Mouse (Mus musculus): Measurements from ENCODE around the gene Cdh18. TPM values are rescaled to one million over a fixed set of nuclear protein-coding genes. Genes with fewer than 3 reads are reported as not detected.
"Not testable (repeated sequence)": the region's sequence is repeated elsewhere in the genome, so short reads cannot be mapped to it uniquely, and the experiment has no call there.

The Cdh18 gene
- not detected in 2 replicates for total RNA-seq (2017)

- ATAC-seq (replicated peaks in 1 of 2; ENCODE audit: insufficient read depth in 1 of 2, low FRiP score in 2 of 2, low TSS enrichment in 1 of 2, low read depth in 1 of 2, poor library complexity in 2 of 2, severe bottlenecking in 2 of 2) = no peak
These were observed at the start of gene Cdh18 for GRCm38 (mm10) chr15:22548711-22549271. Gene Cdh18, plus strand, starts transcription at chr15:22549022.

- ATAC-seq (replicated peaks in 1 of 2; ENCODE audit: insufficient read depth in 1 of 2, low FRiP score in 2 of 2, low TSS enrichment in 1 of 2, low read depth in 1 of 2, poor library complexity in 2 of 2, severe bottlenecking in 2 of 2) = no peak
These were observed 37.6 kb upstream of the Cdh18 start for GRCm38 (mm10) chr15:22511271-22511670.

- ATAC-seq (replicated peaks in 1 of 2; ENCODE audit: insufficient read depth in 1 of 2, low FRiP score in 2 of 2, low TSS enrichment in 1 of 2, low read depth in 1 of 2, poor library complexity in 2 of 2, severe bottlenecking in 2 of 2) = no peak
These were observed 13.0 kb upstream of the Cdh18 start for GRCm38 (mm10) chr15:22535828-22536227.

GRCm38 (mm10) chr15:22577974-22578616 is 29.3 kb downstream of the Cdh18 start:
- ATAC-seq (replicated peaks in 1 of 2; ENCODE audit: insufficient read depth in 1 of 2, low FRiP score in 2 of 2, low TSS enrichment in 1 of 2, low read depth in 1 of 2, poor library complexity in 2 of 2, severe bottlenecking in 2 of 2) = no peak

GRCm38 (mm10) chr15:22578617-22578990 is 29.8 kb downstream of the Cdh18 start:
- ATAC-seq (replicated peaks in 1 of 2; ENCODE audit: insufficient read depth in 1 of 2, low FRiP score in 2 of 2, low TSS enrichment in 1 of 2, low read depth in 1 of 2, poor library complexity in 2 of 2, severe bottlenecking in 2 of 2) = no peak

- ATAC-seq (replicated peaks in 1 of 2; ENCODE audit: insufficient read depth in 1 of 2, low FRiP score in 2 of 2, low TSS enrichment in 1 of 2, low read depth in 1 of 2, poor library complexity in 2 of 2, severe bottlenecking in 2 of 2) = no peak
These were observed 35.8 kb downstream of the Cdh18 start for GRCm38 (mm10) chr15:22584667-22585066.

- no peak for ATAC-seq (replicated peaks in 1 of 2; ENCODE audit: insufficient read depth in 1 of 2, low FRiP score in 2 of 2, low TSS enrichment in 1 of 2, low read depth in 1 of 2, poor library complexity in 2 of 2, severe bottlenecking in 2 of 2)
These were observed 167.6 kb downstream of the Cdh18 start for GRCm38 (mm10) chr15:22716376-22716775.

GRCm38 (mm10) chr15:22717681-22718080 is 168.9 kb downstream of the Cdh18 start:
- no peak for ATAC-seq (replicated peaks in 1 of 2; ENCODE audit: insufficient read depth in 1 of 2, low FRiP score in 2 of 2, low TSS enrichment in 1 of 2, low read depth in 1 of 2, poor library complexity in 2 of 2, severe bottlenecking in 2 of 2)

GRCm38 (mm10) chr15:22726574-22726973 is 177.8 kb downstream of the Cdh18 start:
- no peak for ATAC-seq (replicated peaks in 1 of 2; ENCODE audit: insufficient read depth in 1 of 2, low FRiP score in 2 of 2, low TSS enrichment in 1 of 2, low read depth in 1 of 2, poor library complexity in 2 of 2, severe bottlenecking in 2 of 2)

- no peak for ATAC-seq (replicated peaks in 1 of 2; ENCODE audit: insufficient read depth in 1 of 2, low FRiP score in 2 of 2, low TSS enrichment in 1 of 2, low read depth in 1 of 2, poor library complexity in 2 of 2, severe bottlenecking in 2 of 2)
These were observed 184.2 kb downstream of the Cdh18 start for GRCm38 (mm10) chr15:22733039-22733438.

- ATAC-seq (replicated peaks in 1 of 2; ENCODE audit: insufficient read depth in 1 of 2, low FRiP score in 2 of 2, low TSS enrichment in 1 of 2, low read depth in 1 of 2, poor library complexity in 2 of 2, severe bottlenecking in 2 of 2) = no peak
These were observed 187.3 kb downstream of the Cdh18 start for GRCm38 (mm10) chr15:22736165-22736564.

GRCm38 (mm10) chr15:22761257-22761656 is 212.4 kb downstream of the Cdh18 start:
- ATAC-seq (replicated peaks in 1 of 2; ENCODE audit: insufficient read depth in 1 of 2, low FRiP score in 2 of 2, low TSS enrichment in 1 of 2, low read depth in 1 of 2, poor library complexity in 2 of 2, severe bottlenecking in 2 of 2) = not testable (repeated sequence)

GRCm38 (mm10) chr15:22766591-22766990 is 217.8 kb downstream of the Cdh18 start:
- ATAC-seq (replicated peaks in 1 of 2; ENCODE audit: insufficient read depth in 1 of 2, low FRiP score in 2 of 2, low TSS enrichment in 1 of 2, low read depth in 1 of 2, poor library complexity in 2 of 2, severe bottlenecking in 2 of 2) = not testable (repeated sequence)

- ATAC-seq (replicated peaks in 1 of 2; ENCODE audit: insufficient read depth in 1 of 2, low FRiP score in 2 of 2, low TSS enrichment in 1 of 2, low read depth in 1 of 2, poor library complexity in 2 of 2, severe bottlenecking in 2 of 2) = no peak
These were observed 227.5 kb downstream of the Cdh18 start for GRCm38 (mm10) chr15:22776346-22776745.

GRCm38 (mm10) chr15:22789696-22790095 is 240.9 kb downstream of the Cdh18 start:
- no peak for ATAC-seq (replicated peaks in 1 of 2; ENCODE audit: insufficient read depth in 1 of 2, low FRiP score in 2 of 2, low TSS enrichment in 1 of 2, low read depth in 1 of 2, poor library complexity in 2 of 2, severe bottlenecking in 2 of 2)

GRCm38 (mm10) chr15:22791791-22792190 is 243.0 kb downstream of the Cdh18 start:
- ATAC-seq (replicated peaks in 1 of 2; ENCODE audit: insufficient read depth in 1 of 2, low FRiP score in 2 of 2, low TSS enrichment in 1 of 2, low read depth in 1 of 2, poor library complexity in 2 of 2, severe bottlenecking in 2 of 2) = no peak

GRCm38 (mm10) chr15:22833127-22833526 is 284.3 kb downstream of the Cdh18 start:
- ATAC-seq (replicated peaks in 1 of 2; ENCODE audit: insufficient read depth in 1 of 2, low FRiP score in 2 of 2, low TSS enrichment in 1 of 2, low read depth in 1 of 2, poor library complexity in 2 of 2, severe bottlenecking in 2 of 2) = no peak

GRCm38 (mm10) chr15:22837173-22837572 is 288.4 kb downstream of the Cdh18 start:
- no peak for ATAC-seq (replicated peaks in 1 of 2; ENCODE audit: insufficient read depth in 1 of 2, low FRiP score in 2 of 2, low TSS enrichment in 1 of 2, low read depth in 1 of 2, poor library complexity in 2 of 2, severe bottlenecking in 2 of 2)

- ATAC-seq (replicated peaks in 1 of 2; ENCODE audit: insufficient read depth in 1 of 2, low FRiP score in 2 of 2, low TSS enrichment in 1 of 2, low read depth in 1 of 2, poor library complexity in 2 of 2, severe bottlenecking in 2 of 2) = no peak
These were observed 308.9 kb downstream of the Cdh18 start for GRCm38 (mm10) chr15:22857704-22858103.
